In the genomic region with DNA sequence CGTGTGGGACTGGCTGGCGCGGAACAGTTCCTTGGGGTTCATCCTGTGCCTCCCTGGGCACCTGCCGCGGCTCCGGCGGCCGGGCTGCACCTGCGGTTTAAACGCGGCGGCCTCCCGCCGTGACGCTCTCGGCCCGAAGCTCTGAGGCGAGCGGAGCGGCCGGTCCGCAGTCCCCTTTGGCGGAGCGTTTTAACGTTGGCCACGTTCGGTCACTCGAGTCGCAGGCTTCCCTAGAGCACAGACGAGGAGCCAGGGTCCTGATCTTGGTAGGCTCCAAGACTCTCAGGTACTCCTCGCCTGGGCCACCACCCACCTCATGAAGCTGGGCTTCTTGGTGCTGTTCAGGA, we compare ENCODE assay signal across 8 mouse cellular contexts. TPM values are rescaled to one million over a fixed set of nuclear protein-coding genes. Genes with fewer than 3 reads are reported as not detected.
DNase-seq lines count a peak whose midpoint lies in the region; ATAC-seq and TF ChIP-seq lines count a peak whose summit lies in the region.

No protein-coding gene starts in this region.

- H3K4me3 ChIP-seq in kidney, embryonic 15.5 days (replicated peaks): peak overlapping the region; percentile 69
- H3K4me3 ChIP-seq in forebrain, embryonic 14.5 days (ENCODE audit: low read depth, low read length): peak overlapping the region; percentile 99
- H3K4me3 ChIP-seq in liver, embryonic 11.5 days (ENCODE audit: low read depth, low read length): peak overlapping the region; percentile 99
- peak overlapping the region; percentile 69 for H3K4me3 ChIP-seq in olfactory bulb, adult 2 months (ENCODE audit: insufficient read depth, low read depth, low read length)

- H3K4me2 ChIP-seq in kidney, embryonic 15.5 days: peak overlapping the region; percentile 78
- peak overlapping the region; percentile 94 for H3K4me2 ChIP-seq in forebrain, embryonic 14.5 days (ENCODE audit: low read length)
- peak overlapping the region; percentile 98 for H3K4me2 ChIP-seq in liver, embryonic 11.5 days

- H3K4me1 ChIP-seq in kidney, embryonic 15.5 days: peaks cover 16% of the 10 kb centered on the region
- H3K4me1 ChIP-seq in forebrain, embryonic 14.5 days (ENCODE audit: control insufficient read depth, insufficient read depth, low read length): peaks cover 9% of the 10 kb centered on the region
- H3K4me1 ChIP-seq in liver, embryonic 11.5 days (replicated peaks; ENCODE audit: control insufficient read depth, insufficient read depth, low read length): peaks cover 29% of the 10 kb centered on the region
- H3K4me1 ChIP-seq in olfactory bulb, adult 2 months (ENCODE audit: control insufficient read depth, insufficient read depth, low read length): peaks cover 3% of the 10 kb centered on the region

- under 1% methylated on average over 31 of the region's 31 CpGs for WGBS in kidney, embryonic 15.5 days
- WGBS in forebrain, embryonic 14.5 days: 0% methylated on average over 29 of the region's 31 CpGs
- under 1% methylated on average over 31 of the region's 31 CpGs for WGBS in liver, embryonic 11.5 days
- WGBS in olfactory bulb, adult 2 months: under 1% methylated on average over 31 of the region's 31 CpGs

- no peak for TF ChIP-seq POLR2A in olfactory bulb, adult 2 months (IDR thresholded peaks at IDR 0.05; ENCODE audit: insufficient read depth, low read depth, low read length)

- no peak for DNase-seq in kidney, adult 9 months
- peak; percentile 29 for DNase-seq in MN1 (ENCODE audit: low spot score)
- peak; percentile 11 for DNase-seq in forebrain, embryonic 14.5 days (ENCODE audit: low spot score)
- DNase-seq in liver, embryonic 11.5 days (ENCODE audit: low spot score): no peak
- no peak for DNase-seq in cerebellum, postnatal 25 days
- no peak for DNase-seq in Muller cell, postnatal 12 days (ENCODE audit: inconsistent ontology term)

- TF ChIP-seq CTCF in olfactory bulb, adult 2 months (IDR thresholded peaks at IDR 0.05; ENCODE audit: insufficient read depth, low read depth, low read length): no peak

- H3K27ac ChIP-seq in kidney, embryonic 15.5 days: peak overlapping the region; percentile 78
- no peak overlapping the region for H3K27ac ChIP-seq in forebrain, embryonic 14.5 days (ENCODE audit: low read depth, low read length)
- peak overlapping the region; percentile 77 for H3K27ac ChIP-seq in liver, embryonic 11.5 days (ENCODE audit: low read depth, low read length)
- H3K27ac ChIP-seq in olfactory bulb, adult 2 months (ENCODE audit: insufficient read depth, low read depth, low read length): no peak overlapping the region

- peak overlapping the region; percentile 80 for H3K9ac ChIP-seq in kidney, embryonic 15.5 days
- peak overlapping the region; percentile 92 for H3K9ac ChIP-seq in forebrain, embryonic 14.5 days (ENCODE audit: low read length)
- peak overlapping the region; percentile 99 for H3K9ac ChIP-seq in liver, embryonic 11.5 days (ENCODE audit: low read depth, low read length)

- no peaks in the 10 kb centered on the region for H3K27me3 ChIP-seq in kidney, embryonic 15.5 days
- no peaks in the 10 kb centered on the region for H3K27me3 ChIP-seq in forebrain, embryonic 14.5 days (replicated peaks; ENCODE audit: control insufficient read depth, insufficient read depth, low read length)
- H3K27me3 ChIP-seq in liver, embryonic 11.5 days (replicated peaks; ENCODE audit: control insufficient read depth, insufficient read depth, low read length): no peaks in the 10 kb centered on the region

- ATAC-seq in kidney, embryonic 15.5 days (replicated peaks; ENCODE audit: low FRiP score): no peak; the same call in none of the 2 replicates
- ATAC-seq in forebrain, embryonic 14.5 days: no peak
- no peak for ATAC-seq in liver, embryonic 11.5 days (replicated peaks; ENCODE audit: low FRiP score)

- H3K9me3 ChIP-seq in kidney, embryonic 15.5 days (replicated peaks): no peaks in the 10 kb centered on the region
- no peaks in the 10 kb centered on the region for H3K9me3 ChIP-seq in forebrain, embryonic 14.5 days (replicated peaks; ENCODE audit: control insufficient read depth, low read length)
- no peaks in the 10 kb centered on the region for H3K9me3 ChIP-seq in liver, embryonic 11.5 days (ENCODE audit: control insufficient read depth, low read length)

- H3K36me3 ChIP-seq in kidney, embryonic 15.5 days: peaks cover 35% of the 10 kb centered on the region
- H3K36me3 ChIP-seq in forebrain, embryonic 14.5 days (ENCODE audit: control insufficient read depth, insufficient read depth, low read length): peaks cover 34% of the 10 kb centered on the region
- peaks cover 21% of the 10 kb centered on the region for H3K36me3 ChIP-seq in liver, embryonic 11.5 days (ENCODE audit: control insufficient read depth, insufficient read depth, low read length)

RNA-seq across cellular contexts. Expression of a gene that starts 0.6 kb away (rescaled TPM):
- 15.9 and 22.9 TPM in 2 replicates for polyA plus RNA-seq in kidney, embryonic 15.5 days (2015; fragmentation: Nextera tagmentation; extraction: Ambion mirVana)
- 8.6 and 12.7 TPM in 2 replicates for polyA plus RNA-seq in forebrain, embryonic 14.5 days (2014; fragmentation: Nextera tagmentation; extraction: Ambion mirVana)
- polyA plus RNA-seq in liver, embryonic 11.5 days (2014; fragmentation: Nextera tagmentation; extraction: Ambion mirVana): 46.0 and 47.3 TPM in 2 replicates
- not detected in 2 replicates for polyA plus RNA-seq in olfactory bulb, adult 2 months (2012; ENCODE audit: insufficient read depth, insufficient read length, low replicate concordance, missing spikeins)

RNA-seq across cellular contexts. Expression of a gene that starts 12.0 kb away (rescaled TPM):
- polyA plus RNA-seq in kidney, embryonic 15.5 days (2015; fragmentation: Nextera tagmentation; extraction: Ambion mirVana): 28.3 and 29.5 TPM in 2 replicates
- polyA plus RNA-seq in forebrain, embryonic 14.5 days (2014; fragmentation: Nextera tagmentation; extraction: Ambion mirVana): 38.0 and 44.3 TPM in 2 replicates
- polyA plus RNA-seq in liver, embryonic 11.5 days (2014; fragmentation: Nextera tagmentation; extraction: Ambion mirVana): 22.9 and 25.2 TPM in 2 replicates
- polyA plus RNA-seq in olfactory bulb, adult 2 months (2012; ENCODE audit: insufficient read depth, insufficient read length, low replicate concordance, missing spikeins): not detected in 2 replicates

RNA-seq across cellular contexts. Expression of a gene that starts 15.1 kb away (rescaled TPM):
- 45.3 and 48.5 TPM in 2 replicates for polyA plus RNA-seq in kidney, embryonic 15.5 days (2015; fragmentation: Nextera tagmentation; extraction: Ambion mirVana)
- 16.6 and 20.5 TPM in 2 replicates for polyA plus RNA-seq in forebrain, embryonic 14.5 days (2014; fragmentation: Nextera tagmentation; extraction: Ambion mirVana)
- polyA plus RNA-seq in liver, embryonic 11.5 days (2014; fragmentation: Nextera tagmentation; extraction: Ambion mirVana): 29.8 and 35.2 TPM in 2 replicates
- not detected in 2 replicates for polyA plus RNA-seq in olfactory bulb, adult 2 months (2012; ENCODE audit: insufficient read depth, insufficient read length, low replicate concordance, missing spikeins)

RNA-seq across cellular contexts. Expression of a gene that starts 24.7 kb away (rescaled TPM):
- polyA plus RNA-seq in kidney, embryonic 15.5 days (2015; fragmentation: Nextera tagmentation; extraction: Ambion mirVana): 116 and 127 TPM in 2 replicates
- 178 and 193 TPM in 2 replicates for polyA plus RNA-seq in forebrain, embryonic 14.5 days (2014; fragmentation: Nextera tagmentation; extraction: Ambion mirVana)
- polyA plus RNA-seq in liver, embryonic 11.5 days (2014; fragmentation: Nextera tagmentation; extraction: Ambion mirVana): 149 and 158 TPM in 2 replicates
- not detected in 2 replicates for polyA plus RNA-seq in olfactory bulb, adult 2 months (2012; ENCODE audit: insufficient read depth, insufficient read length, low replicate concordance, missing spikeins)

RNA-seq across cellular contexts. Expression of a gene that starts 25.7 kb away (rescaled TPM):
- polyA plus RNA-seq in kidney, embryonic 15.5 days (2015; fragmentation: Nextera tagmentation; extraction: Ambion mirVana): 6.7 and 9.0 TPM in 2 replicates
- polyA plus RNA-seq in forebrain, embryonic 14.5 days (2014; fragmentation: Nextera tagmentation; extraction: Ambion mirVana): 2.8 and 4.1 TPM in 2 replicates
- 24.7 TPM in 2 replicates for polyA plus RNA-seq in liver, embryonic 11.5 days (2014; fragmentation: Nextera tagmentation; extraction: Ambion mirVana)
- not detected in 2 replicates for polyA plus RNA-seq in olfactory bulb, adult 2 months (2012; ENCODE audit: insufficient read depth, insufficient read length, low replicate concordance, missing spikeins)

Comparison
In these comparisons a context has a peak if more than half of its experiments do, and no peak if none do; other contexts are left out.
1. H3K27ac ChIP-seq: peak in kidney, embryonic 15.5 days (single experiment) and liver, embryonic 11.5 days (single experiment); none in forebrain, embryonic 14.5 days (single experiment) and olfactory bulb, adult 2 months (single experiment).
2. DNase-seq: peak in MN1 (single experiment) and forebrain, embryonic 14.5 days (single experiment); none in kidney, adult 9 months (single experiment), liver, embryonic 11.5 days (single experiment), cerebellum, postnatal 25 days (0 of 2) and Muller cell, postnatal 12 days (single experiment).
3. RNA of a gene that starts 12.0 kb away (polyA plus RNA-seq): 38.0 to 44.3 TPM in forebrain, embryonic 14.5 days, 28.3 to 29.5 TPM in kidney, embryonic 15.5 days and 22.9 to 25.2 TPM in liver, embryonic 11.5 days; not detected in olfactory bulb, adult 2 months; every median in the first group is over 10 times any median in the second.
4. RNA of a gene that starts 15.1 kb away (polyA plus RNA-seq): 45.3 to 48.5 TPM in kidney, embryonic 15.5 days, 29.8 to 35.2 TPM in liver, embryonic 11.5 days and 16.6 to 20.5 TPM in forebrain, embryonic 14.5 days; not detected in olfactory bulb, adult 2 months; every median in the first group is over 10 times any median in the second.
5. Peak in every context shown above with its lines, with median percentiles within 50 percentile points of each other: H3K4me2 ChIP-seq, H3K4me3 ChIP-seq and H3K9ac ChIP-seq.